Mouse (Mus musculus) Patski (cell line): Measurements from ENCODE around the gene Gfy. TPM values are rescaled to one million over a fixed set of nuclear protein-coding genes. Genes with fewer than 3 reads are reported as not detected.

Experiments used
- ATAC-seq: fragments of 100-300 bp; one replicate; pipeline ENCODE4 v1.8.0; 2021
- CTCF ChIA-PET: fragments of 350-600 bp; sonication (Branson Sonifier 250); formaldehyde crosslinking; loops from one replicate; lab custom pipeline; 2022; ENCODE audit warnings: inconsistent platforms; lab: Charles Lee
- POLR2A ChIA-PET: fragments of 350-600 bp; sonication (Branson Sonifier 250); formaldehyde crosslinking; loops from one replicate; lab custom pipeline; 2022; ENCODE audit warnings: antibody characterized with exemption, inconsistent platforms; lab: Charles Lee
- DNase-seq: peaks from one replicate; pipeline ENCODE4 v3.0.0-alpha.2; 2011; ENCODE audit warnings: low read depth, low spot score
- H3K27me3 ChIP-seq: fragments of 371-371 bp; one replicate; pipeline ENCODE4 v1.5.1; 2021
- CTCF ChIP-seq: fragments of 100-300 bp; IDR thresholded peaks from one replicate; pipeline ENCODE4 v1.5.1; 2021
- in situ Hi-C: fragments of 300-500 bp; cut with MboI; formaldehyde crosslinking; loops from 3 replicates; pipeline ENCODE4 v1.11.1; 2018; ENCODE audit warnings: low pct_unique_long_range_greater_than_20kb, mixed read lengths
- polyA plus RNA-seq: library from polyadenylated mRNA; unstranded; gene quantifications from one replicate; pipeline ENCODE4 v1.2.3, GENCODE M21; 2021

The Gfy gene
- polyA plus RNA-seq, 1 experiment from 2014 or later, result not detected

GRCm38 (mm10) chr7:45141319-45141718, 38.0 kb downstream of the Gfy start:
- DNase-seq, result no peak
- H3K27me3 ChIP-seq, result no peaks in the 10 kb centered on the region
- TF ChIP-seq CTCF, result no peak
- in situ Hi-C loops, result no loop called here
- ATAC-seq, result no peak
- CTCF ChIA-PET, result no interaction called here
- POLR2A ChIA-PET, result no interaction called here

GRCm38 (mm10) chr7:45139904-45140723, 39.3 kb downstream of the Gfy start:
- in situ Hi-C loops, result no loop called here
- TF ChIP-seq CTCF, result no peak
- ATAC-seq (no peak), DNase-seq (no peak)
- ChIA-PET CTCF (no interaction called here), POLR2A (no interaction called here)
- H3K27me3 ChIP-seq, result no peaks in the 10 kb centered on the region

GRCm38 (mm10) chr7:45138403-45138802, 41.0 kb downstream of the Gfy start:
- H3K27me3 ChIP-seq, result no peaks in the 10 kb centered on the region
- TF ChIP-seq CTCF, result no peak
- DNase-seq, result no peak
- no peak for ATAC-seq
- ChIA-PET CTCF (interaction anchor here (1.5 to 2.8 kb wide), 2 partner anchors 13 to 15 kb away, joined by 4 to 10 read pairs; partner anchors contain the start of genes Aldh16a1 and Pih1d1), POLR2A (no interaction called here)
- in situ Hi-C loops, result no loop called here

GRCm38 (mm10) chr7:45137171-45138006, 42.0 kb downstream of the Gfy start:
- ChIA-PET CTCF (interaction anchor here (1.3 to 2.8 kb wide), 4 partner anchors 14 to 57 kb away, joined by 4 to 10 read pairs (median 6); partner anchors contain the start of genes Aldh16a1, Pih1d1 and Rps11), POLR2A (no interaction called here)
- DNase-seq (no peak), ATAC-seq (no peak)
- no peak for TF ChIP-seq CTCF
- in situ Hi-C loops, result no loop called here
- H3K27me3 ChIP-seq, result no peaks in the 10 kb centered on the region

- POLR2A ChIA-PET, result interaction anchor here (0.7 kb wide), 1 partner anchor 120 kb away, joined by 3 read pairs; the partner anchor contains the start of gene Scaf1
- CTCF ChIA-PET, result interaction anchor here (1.1 to 2.8 kb wide), 5 partner anchors 11 to 55 kb away, joined by 3 to 10 read pairs (median 4); partner anchors contain the start of genes Aldh16a1, Pih1d1 and Rps11
- in situ Hi-C loops, result no loop called here
These were observed 43.3 kb downstream of the Gfy start, which contains the start of the genes Gm45713 and Flt3l for GRCm38 (mm10) chr7:45135993-45136567. TSS of gene Gm45713 (minus strand) at chr7:45136231. TSS of gene Flt3l (minus strand) at chr7:45136432.

GRCm38 (mm10) chr7:45135370-45135769, 44.0 kb downstream of the Gfy start:
- H3K27me3 ChIP-seq, result no peaks in the 10 kb centered on the region
- POLR2A ChIA-PET, result no interaction called here
- ATAC-seq (no peak), DNase-seq (no peak)
- CTCF ChIA-PET, result interaction anchor here (1.6 kb wide), 1 partner anchor 8 kb away, joined by 4 read pairs; no protein-coding TSS in a partner anchor
- in situ Hi-C loops, result no loop called here
- TF ChIP-seq CTCF, result no peak

More at GRCm38 (mm10) chr7:45135993-45136567, 43.3 kb downstream of the Gfy start, which contains the start of the genes Gm45713 and Flt3l:
- no peak for TF ChIP-seq CTCF
- no peaks in the 10 kb centered on the region for H3K27me3 ChIP-seq
- peak; percentile 79 for ATAC-seq
- DNase-seq, result no peak

- ATAC-seq, result no peak
- CTCF ChIA-PET, result interaction anchor here (1.6 kb wide), 1 partner anchor 8 kb away, joined by 4 read pairs; no protein-coding TSS in a partner anchor
- TF ChIP-seq CTCF, result no peak
- POLR2A ChIA-PET, result no interaction called here
- in situ Hi-C loops, result no loop called here
- DNase-seq, result no peak
- no peaks in the 10 kb centered on the region for H3K27me3 ChIP-seq
These were observed 44.8 kb downstream of the Gfy start for GRCm38 (mm10) chr7:45134544-45135026.

GRCm38 (mm10) chr7:45133446-45134159, 45.8 kb downstream of the Gfy start:
- POLR2A ChIA-PET, result no interaction called here
- ATAC-seq (no peak), DNase-seq (no peak)
- no peaks in the 10 kb centered on the region for H3K27me3 ChIP-seq
- CTCF ChIA-PET, result interaction anchor here (1.6 kb wide), 1 partner anchor 9 kb away, joined by 4 read pairs; no protein-coding TSS in a partner anchor
- in situ Hi-C loops, result no loop called here
- no peak for TF ChIP-seq CTCF

- no peaks in the 10 kb centered on the region for H3K27me3 ChIP-seq
- ATAC-seq (no peak), DNase-seq (no peak)
- no peak for TF ChIP-seq CTCF
- ChIA-PET CTCF (interaction anchor here (1.0 kb wide), 1 partner anchor 11 kb away, joined by 3 read pairs; no protein-coding TSS in a partner anchor), POLR2A (no interaction called here)
- in situ Hi-C loops, result no loop called here
These were observed 47.5 kb downstream of the Gfy start for GRCm38 (mm10) chr7:45131850-45132249.
